Mouse (Mus musculus) C2C12 (cell line): ENCODE measurements around the gene Syt1.

ENCODE experiments used
- CEBPB ChIP-seq: IDR thresholded peaks from one replicate; pipeline ENCODE4 v1.6.1; 2011; ENCODE audit warnings: low read depth, mild to moderate bottlenecking, control low read depth, moderate library complexity
- CTCF ChIP-seq: IDR thresholded peaks from one replicate; pipeline ENCODE4 v1.5.1; 2011; ENCODE audit not compliant: control insufficient read depth, insufficient read depth, insufficient read length
- FOSL1 ChIP-seq: IDR thresholded peaks from one replicate; pipeline ENCODE4 v1.8.0; 2011; ENCODE audit warnings: mild to moderate bottlenecking, low read length; ENCODE audit not compliant: poor library complexity, insufficient read depth, severe bottlenecking
- USF1 ChIP-seq: IDR thresholded peaks from one replicate; pipeline ENCODE4 v1.6.1; 2011; ENCODE audit warnings: low read depth, mild to moderate bottlenecking, control low read depth, moderate library complexity

DNA sequence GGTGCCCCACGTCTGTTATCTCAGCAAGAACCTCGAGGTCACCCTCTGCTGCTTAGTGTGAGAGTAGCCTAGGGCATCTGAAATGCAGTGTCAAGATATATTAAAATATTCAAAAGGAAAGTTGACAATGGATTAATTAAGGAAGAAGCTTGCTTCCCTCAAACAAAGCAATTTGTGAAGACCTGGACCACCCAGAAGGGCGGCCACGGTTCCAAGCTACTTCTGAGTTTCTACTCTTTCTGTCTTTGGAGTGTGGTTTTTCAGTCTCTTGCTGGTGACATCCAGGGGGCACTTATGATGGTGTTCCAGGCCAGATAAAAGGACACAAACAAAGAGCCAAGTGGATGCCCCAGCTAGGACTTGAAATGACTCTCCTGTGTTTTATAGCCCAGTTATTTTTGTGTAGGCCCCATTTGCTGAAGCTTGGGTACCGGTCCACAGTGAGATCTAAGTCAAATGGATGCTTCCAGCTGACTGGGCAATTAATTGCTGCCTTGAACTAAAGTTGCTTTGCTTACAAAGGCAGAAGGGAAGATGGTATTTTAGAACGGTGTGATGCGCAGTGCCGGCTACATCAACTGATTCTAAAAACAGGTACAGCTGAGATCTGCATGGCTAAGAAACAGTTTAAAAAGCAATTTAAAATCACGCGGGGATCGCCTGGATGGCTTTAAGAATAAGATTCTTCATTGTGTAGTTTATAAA, 530.5 kb downstream of the Syt1 start:
- TF ChIP-seq FOSL1: no peak
- TF ChIP-seq CTCF: no peak
- no peak for TF ChIP-seq USF1
- TF ChIP-seq CEBPB: no peak
